Mouse (Mus musculus): Measurements from ENCODE around the gene Serpinb3c.
"Not testable (repeated sequence)": the region's sequence is repeated elsewhere in the genome, so short reads cannot be mapped to it uniquely, and the experiment has no call there.

Serpinb3c gene

GRCm38 (mm10) chr1:107278261-107278660 is at the start of gene Serpinb3c, which contains the start of gene Serpinb3b:
TSS of gene Serpinb3c (minus strand) at chr1:107278371.
TSS of gene Serpinb3b (minus strand) at chr1:107278361.
- DNase-seq (ENCODE audit: low read depth in 1 of 2, low spot score in 2 of 2) = not testable (repeated sequence)

GRCm38 (mm10) chr1:107243170-107243569 is 35.0 kb downstream of the Serpinb3c start:
- DNase-seq (ENCODE audit: low read depth in 1 of 2, low spot score in 2 of 2) = not testable (repeated sequence)
